Mouse (Mus musculus): ENCODE data around the gene Grip1.

DNA sequence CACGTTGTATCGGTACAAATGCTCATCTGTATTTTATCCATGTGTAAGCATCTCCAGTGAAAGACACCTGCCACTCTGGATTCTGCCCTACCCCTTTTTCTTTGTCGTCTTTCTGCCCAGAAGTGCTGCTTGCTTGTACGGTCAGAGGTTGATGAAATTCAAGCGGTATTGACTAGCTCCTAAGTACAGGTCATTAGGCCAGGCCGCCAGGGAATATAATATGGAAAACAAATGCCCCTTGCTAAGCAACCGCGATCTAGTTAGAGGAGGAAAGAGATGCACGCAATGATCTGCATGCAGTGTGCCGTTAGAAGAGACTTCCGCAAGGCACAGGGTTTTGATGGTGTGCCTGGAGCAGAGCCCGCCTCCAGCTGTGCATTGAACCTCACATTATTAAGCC, 187.4 kb downstream of the Grip1 start:
- no peak for TF ChIP-seq EP300 (IDR thresholded peaks at IDR 0.05; ENCODE audit: low read depth)
- no peak for TF ChIP-seq CTCF (IDR thresholded peaks at IDR 0.05; ENCODE audit: low read depth)

Measured in liver, postnatal 0 days (tissue).